Mouse (Mus musculus) thymus, adult 2 months (tissue): ENCODE results near the gene Vipr1.

Experiments
- CTCF ChIP-seq: fragments of 200-500 bp; IDR thresholded peaks from 2 replicates; pipeline ENCODE4 v1.5.1; 2012; ENCODE audit warnings: mild to moderate bottlenecking, control low read depth, low read length, moderate library complexity, borderline replicate concordance; ENCODE audit not compliant: control insufficient read depth, poor library complexity, insufficient read depth; ENCODE audit errors: extremely low read depth
- POLR2A ChIP-seq: fragments of 200-500 bp; IDR thresholded peaks from 2 replicates; pipeline ENCODE4 v1.6.1; 2012; ENCODE audit warnings: mild to moderate bottlenecking, low read length, control low read depth, moderate library complexity; ENCODE audit not compliant: control insufficient read depth, poor library complexity, insufficient read depth; ENCODE audit errors: extremely low read depth

DNA sequence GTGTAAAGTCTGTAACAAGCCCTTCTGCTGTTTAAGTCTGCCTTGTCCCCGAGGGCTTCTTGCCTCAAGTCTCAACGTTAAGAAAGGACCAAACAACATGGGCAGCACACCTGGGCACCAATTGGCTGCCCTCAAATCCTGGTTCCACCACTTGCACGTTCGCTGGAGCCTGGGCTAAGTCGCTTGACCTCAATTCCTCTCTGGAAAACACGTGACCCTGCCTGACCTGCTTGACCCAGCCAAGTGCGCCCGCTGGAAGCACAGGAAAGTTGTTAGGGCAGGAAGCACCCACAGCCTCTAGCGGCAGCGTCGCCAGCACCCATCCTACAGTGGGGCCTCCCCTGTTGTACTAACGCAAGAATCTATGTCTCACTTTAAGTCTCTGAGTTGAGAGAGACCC lies 52.2 kb downstream of the Vipr1 start:
- TF ChIP-seq CTCF, result no peak
- TF ChIP-seq POLR2A, result no peak
